Mouse (Mus musculus) adipocyte (in vitro differentiated cells): ENCODE data around the gene Fam71e2.
"Not testable (repeated sequence)": the region's sequence is repeated elsewhere in the genome, so short reads cannot be mapped to it uniquely, and the experiment has no call there.

Source experiments
- DNase-seq: peaks from one replicate; pipeline ENCODE4 v3.0.0-alpha.2; 2016; ENCODE audit warnings: low spot score

Fam71e2 gene

DNA sequence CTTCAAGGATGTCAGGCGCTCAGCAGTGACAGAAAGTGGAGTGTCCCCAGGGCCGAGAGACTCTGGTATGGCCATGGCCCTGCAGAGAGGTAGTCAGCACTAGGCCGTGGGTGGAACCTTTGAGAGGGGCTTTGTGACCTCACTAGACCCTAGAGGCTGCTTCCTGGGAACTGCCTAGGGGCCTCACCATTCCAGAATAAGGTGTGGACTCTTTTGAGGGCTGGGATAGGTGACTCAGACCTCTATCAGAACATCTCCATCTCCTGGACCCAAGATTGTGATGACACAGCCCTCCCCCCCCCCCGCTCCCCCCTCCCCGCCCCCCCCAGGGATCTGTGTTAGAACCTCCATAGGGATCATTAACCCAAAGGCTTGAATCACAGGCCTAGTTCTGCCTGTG is at the start of gene Fam71e2:
Gene Fam71e2, minus strand, starts transcription at position 101 of the 400 bp plus-strand sequence.
- no peak for DNase-seq

DNA sequence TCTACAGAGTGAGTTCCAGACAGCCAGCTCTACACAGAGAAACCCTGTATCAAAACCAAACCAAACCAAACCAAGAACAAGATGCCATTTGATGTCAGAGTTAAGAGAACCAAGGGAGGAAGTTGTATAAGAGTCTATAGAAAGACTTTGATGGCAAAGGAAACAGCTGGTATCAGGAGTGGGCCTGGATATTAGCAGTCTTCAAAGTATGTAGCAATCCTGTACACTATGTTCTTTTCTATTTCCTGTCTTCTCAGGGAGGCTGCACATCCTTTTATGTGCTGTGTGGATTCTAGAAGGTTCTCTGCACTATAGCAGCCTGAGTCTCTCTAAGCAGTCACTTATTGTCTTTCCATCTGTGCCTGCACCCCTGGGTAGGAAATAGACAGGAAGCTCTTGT is 45.5 kb upstream of the Fam71e2 start:
- no peak for DNase-seq

DNA sequence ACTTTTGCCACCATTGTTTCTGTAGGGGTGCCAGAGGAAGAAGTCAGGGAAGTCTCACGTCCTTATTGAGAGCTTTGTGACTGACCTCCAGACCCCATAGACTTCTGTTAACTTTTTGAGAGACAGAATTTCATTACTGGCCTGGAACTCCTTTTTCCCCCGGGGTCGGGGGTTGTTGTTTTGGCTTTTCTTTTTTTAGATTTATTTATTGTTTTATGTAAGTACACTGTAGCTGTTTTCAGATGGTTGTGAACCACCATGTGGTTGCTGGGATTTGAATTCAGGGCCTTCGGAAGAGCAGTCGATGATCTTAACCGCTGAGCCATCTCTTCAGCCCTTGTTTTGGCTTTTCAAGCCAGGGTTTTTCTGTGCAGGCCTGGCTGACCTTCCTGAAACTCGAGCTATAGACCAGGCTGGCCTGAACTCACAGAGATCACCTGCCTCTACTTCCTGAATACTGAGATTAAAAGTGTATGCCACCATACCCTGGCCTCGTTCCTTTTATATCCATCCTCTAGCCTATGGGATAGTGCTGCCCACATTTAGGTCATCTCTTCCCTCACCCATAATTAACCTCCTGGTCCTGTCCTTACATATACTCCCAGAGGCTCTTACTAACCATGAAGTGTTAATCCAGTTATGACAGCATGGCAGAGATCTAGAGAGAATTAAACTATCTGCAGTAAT is 42.1 kb upstream of the Fam71e2 start:
- peak; percentile 22 for DNase-seq

DNA sequence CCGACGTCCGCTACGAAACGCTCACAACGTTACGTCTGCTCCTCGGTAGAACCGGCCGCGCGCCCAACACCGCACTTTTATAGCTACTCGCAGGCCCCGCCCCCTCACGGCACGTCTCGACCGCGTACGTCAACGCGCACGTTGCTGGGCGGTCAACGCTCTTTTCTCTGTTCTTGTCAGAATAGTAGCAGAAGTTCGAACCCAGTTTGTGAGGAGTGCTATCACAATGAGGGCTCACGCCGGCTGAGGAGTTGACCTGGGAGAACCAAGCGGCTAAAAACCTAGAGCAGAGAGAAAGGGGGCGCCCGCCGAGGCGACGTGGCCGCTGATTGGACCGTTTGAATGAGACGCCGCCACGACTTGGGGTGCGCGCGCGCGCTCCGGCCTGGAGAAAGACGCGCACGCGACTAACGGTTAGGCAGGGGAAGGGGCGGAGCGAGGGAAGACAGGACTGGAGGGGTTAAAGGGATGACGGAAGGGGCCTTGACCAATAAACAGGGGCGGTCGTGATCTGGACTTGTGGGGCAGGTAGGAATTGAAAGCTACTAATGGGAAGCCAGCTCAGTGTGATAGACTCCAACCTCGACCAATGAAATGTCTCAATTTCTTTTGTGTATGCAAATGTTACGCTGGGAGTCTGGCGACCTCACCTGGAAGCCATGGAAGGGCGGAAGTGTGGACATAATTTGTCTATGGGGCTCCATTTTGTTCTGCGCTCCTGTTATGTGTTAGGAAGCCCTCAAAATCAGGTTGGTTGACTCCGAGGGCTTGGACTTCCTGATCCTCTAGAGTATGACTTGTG is 41.4 kb upstream of the Fam71e2 start, which contains the start of gene Ube2s:
Gene Ube2s, minus strand, starts transcription at position 288 of the 802 bp plus-strand sequence.
- peak; percentile 99 for DNase-seq

DNA sequence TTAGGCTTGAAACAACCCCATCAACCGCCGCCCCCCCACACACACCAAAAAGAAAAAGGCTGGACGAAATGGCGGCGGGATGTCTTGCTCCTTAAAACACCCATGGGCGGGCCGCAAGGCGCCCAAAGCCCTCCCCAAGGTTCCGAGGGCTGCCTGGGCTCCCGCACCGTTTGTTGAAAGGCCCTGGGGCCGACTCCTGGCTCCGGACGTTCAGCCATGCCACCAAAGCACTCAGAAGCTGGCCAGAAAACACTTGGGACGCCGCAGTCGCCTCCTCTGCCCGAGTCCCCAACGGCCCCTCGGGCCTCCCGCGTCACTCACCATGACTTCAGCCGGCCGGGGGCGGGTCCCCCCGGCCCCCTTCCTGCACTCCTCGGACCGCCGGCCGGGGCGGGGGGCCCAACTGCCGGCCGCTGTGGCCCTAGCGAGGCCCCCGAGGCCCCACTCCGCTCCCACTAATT is 40.8 kb upstream of the Fam71e2 start:
- peak; percentile 40 for DNase-seq

DNA sequence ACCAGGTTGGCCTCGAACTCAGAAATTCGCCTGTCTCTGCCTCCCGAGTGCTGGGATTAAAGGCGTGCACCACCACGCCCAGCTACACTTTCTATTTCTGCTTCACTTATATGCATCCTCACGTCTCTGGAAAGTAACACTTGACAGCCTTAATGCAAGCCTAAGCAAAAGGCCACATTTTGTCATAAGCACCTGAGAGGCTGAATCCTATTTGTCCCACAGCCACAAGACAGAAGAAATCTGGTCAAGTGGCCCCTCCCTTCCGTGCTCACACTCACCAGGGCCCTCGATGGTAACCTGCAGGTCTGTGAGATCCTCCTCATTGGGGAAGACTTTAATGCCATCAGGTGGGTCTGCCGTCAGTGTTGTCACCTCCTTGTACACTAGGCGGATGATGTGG is 40.0 kb upstream of the Fam71e2 start:
- not testable (repeated sequence) for DNase-seq

DNA sequence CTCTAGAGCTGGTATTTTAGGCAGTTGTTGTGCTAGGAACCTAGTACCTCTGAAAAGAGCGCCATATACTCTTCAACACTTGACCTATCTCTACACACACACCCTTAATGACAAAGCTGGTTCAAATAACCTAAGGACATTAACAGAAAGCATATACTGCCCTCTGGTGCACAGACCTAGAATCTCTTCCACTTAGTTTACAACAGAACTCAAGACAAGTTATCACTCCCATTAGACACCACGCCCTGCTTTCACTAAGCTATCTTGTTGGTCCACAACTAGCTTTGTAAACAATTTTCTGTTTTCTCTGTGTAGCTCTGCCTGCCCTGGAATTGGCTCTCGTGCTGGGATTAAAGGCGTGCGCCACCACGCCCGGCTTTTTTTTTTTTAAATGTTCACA is 35.6 kb upstream of the Fam71e2 start:
- DNase-seq, result peak; percentile 57

DNA sequence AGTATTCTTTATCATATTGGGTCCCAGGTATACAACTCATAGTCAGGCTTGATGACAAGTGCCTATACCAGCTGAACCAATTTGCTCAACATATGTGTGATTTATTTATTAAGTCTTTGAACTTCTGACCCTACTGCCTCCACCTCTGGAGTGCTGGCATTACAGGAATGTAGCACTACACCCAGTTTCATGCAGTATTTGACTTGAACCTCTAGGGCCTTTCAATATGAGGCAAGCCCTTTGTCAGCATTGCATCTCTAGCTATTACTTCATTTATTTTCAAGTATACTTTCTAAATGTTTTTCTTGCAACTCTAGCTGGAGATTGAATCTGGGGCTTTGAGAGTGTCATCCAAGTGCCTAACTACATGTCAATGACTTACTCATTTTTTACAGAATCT is 31.1 kb upstream of the Fam71e2 start:
- no peak for DNase-seq

DNA sequence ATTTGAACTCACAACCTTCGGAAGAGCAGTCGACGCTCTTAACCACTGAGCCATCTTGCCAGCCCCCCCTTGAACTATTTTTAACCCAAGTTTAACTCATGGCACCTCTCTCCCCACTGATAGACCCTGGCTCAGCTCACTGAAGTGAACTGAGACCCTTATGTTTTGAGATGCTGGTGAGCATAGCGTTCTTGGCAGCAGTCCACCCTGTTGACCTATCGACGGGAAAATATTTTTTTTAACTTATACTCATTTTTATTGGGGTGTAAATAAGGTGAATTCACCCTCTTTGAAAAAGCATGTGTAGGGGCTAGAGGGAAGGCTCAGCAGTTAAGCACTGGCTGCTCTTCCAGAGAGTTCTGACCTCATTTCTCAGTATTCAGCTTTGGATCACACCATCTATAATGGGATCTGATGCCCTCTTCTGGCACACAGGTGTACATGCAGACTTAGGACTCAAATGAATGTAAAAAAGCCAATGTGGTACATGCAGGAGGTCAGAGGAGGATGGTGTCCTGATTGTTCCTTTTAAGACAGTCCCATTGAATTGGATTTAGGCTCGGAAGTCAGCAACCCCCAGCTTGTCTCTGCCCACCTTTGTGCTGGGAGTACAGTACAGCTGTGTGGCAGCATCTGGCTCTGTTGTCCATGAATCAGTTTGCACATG is 24.8 kb upstream of the Fam71e2 start:
- peak; percentile 57 for DNase-seq

DNA sequence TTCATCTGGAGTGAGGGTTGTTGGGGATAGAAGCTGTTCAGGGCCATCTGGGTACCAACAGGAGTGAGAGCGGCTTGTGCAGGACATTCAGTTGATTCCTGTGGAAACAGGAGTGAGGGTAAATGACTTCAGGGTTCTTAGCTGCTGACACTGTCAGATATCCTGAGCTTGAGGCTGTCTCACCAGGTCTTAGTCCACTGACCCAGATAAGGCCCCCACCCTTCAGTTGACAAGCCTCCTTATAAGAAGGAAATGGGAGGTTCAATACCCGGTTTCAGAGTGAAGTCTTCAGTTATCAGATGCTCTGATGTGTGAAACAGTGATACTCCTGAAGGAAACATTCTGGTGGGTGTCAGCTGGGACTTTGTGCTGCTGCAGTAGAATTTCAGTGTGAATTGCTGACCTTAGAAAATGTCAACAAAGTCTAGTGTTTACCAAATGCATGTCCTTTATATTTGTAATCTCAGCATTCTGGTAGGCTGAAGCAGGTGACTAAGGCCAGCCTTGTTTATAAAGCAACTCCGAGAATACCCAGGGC is 23.6 kb upstream of the Fam71e2 start:
- DNase-seq, result no peak

DNA sequence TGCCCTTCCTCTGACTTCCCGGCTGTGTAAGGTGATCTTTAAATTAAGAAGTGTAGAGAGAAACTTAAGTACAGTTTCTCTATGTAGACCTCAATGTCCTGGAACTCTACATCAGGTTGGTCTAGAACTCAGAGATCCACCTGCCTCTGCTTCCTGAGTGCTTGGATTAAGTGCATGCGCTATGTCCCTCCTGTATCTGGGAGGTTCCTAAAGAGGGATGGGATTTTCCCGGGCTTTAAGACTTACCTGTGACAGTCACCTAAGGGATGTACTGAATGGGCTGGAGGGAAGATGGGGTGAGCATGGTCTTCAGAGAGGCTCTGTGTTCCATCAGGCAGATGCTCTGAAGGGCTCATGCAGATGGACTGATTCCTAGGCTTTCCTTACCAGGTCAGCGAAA is 22.6 kb upstream of the Fam71e2 start:
- no peak for DNase-seq

DNA sequence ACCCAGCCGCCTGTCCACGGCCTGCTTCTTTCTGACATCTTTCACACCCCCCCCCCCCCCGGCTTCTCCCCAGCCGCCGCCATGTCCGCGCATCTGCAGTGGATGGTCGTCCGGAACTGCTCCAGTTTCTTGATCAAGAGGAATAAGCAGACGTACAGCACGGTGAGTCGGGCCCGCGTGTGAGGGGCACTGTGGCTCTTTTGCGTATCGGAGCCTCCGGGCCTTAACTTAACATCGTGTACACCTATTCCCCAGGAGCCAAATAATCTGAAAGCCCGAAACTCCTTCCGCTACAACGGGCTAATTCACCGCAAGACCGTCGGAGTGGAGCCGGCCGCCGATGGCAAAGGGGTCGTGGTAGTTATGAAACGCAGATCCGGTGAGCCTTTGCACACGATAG is 22.1 kb upstream of the Fam71e2 start:
- not testable (repeated sequence) for DNase-seq

DNA sequence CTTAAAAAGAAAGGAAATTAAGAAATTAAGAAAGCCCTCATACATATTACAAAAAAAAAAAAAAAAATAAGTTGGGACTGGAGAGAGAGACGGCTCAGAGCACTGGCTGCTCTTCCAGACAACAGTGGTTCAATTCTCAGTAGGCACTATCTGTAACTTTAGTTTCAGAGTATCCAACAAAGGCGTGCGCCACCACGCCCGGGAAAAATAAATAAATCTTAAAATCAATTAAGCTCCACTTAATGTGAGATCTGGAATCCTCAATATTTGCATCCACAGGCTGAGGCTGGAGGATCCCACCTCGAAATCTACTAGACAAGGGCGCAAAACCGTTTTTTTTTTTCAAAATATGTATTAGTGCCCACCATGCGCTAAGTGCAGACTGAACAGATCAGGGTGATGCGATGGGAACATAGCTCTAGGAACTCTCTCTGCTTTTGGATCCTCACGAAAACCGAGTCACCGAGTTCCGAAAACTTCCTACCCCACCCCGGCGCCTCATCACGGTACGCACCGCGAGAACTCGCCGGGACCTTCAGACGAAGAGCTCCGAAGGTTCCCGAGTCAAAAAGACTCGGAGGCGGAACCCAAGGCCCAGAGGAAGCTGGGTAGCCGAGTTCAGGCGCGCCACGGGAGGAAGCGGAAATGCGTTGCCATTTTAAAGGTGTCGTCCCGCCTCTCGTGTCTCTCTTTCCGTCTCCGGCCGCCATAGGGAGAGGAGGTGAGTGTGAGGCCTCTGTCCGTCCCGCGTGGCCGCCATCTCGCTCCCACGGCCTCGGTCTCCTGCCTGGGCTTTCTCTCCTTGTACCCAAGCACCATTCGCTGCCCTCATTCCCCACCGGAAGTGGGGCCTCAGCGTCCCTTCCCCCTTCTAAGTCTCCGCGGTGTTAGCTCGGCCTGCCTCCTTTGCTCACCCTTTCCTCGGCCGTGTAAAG is 21.4 kb upstream of the Fam71e2 start, which contains the start of gene Rpl28:
Gene Rpl28, plus strand, starts transcription at position 597 of the 935 bp plus-strand sequence.
- DNase-seq, result peak; percentile 95

DNA sequence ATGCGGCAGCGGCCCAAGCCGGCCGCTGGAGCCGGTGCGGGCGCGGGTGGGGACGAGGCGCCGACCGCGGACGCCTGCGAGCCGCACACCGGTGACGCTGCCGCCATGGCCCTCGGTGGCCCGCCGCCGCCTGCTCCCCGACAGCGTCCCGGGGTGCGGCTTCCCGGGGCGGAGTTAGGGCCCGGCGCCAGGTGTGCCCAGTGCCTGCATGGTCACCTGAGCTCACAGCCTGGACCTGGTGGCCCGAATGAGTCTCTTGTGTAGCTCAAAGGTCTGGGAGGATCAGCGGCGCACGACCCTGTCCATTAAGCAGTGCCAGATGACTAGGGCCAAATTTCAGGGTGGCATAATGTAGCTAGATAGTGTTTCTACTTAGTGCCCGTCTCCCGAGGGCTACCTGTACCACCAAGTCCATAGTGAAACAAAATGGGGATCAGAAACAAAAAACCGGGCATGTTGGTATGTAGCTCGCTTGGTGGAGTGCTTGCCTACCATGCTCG is 18.4 kb upstream of the Fam71e2 start, which contains the start of gene Tmem238:
Gene Tmem238, minus strand, starts transcription at position 221 of the 500 bp plus-strand sequence.
- no peak for DNase-seq

DNA sequence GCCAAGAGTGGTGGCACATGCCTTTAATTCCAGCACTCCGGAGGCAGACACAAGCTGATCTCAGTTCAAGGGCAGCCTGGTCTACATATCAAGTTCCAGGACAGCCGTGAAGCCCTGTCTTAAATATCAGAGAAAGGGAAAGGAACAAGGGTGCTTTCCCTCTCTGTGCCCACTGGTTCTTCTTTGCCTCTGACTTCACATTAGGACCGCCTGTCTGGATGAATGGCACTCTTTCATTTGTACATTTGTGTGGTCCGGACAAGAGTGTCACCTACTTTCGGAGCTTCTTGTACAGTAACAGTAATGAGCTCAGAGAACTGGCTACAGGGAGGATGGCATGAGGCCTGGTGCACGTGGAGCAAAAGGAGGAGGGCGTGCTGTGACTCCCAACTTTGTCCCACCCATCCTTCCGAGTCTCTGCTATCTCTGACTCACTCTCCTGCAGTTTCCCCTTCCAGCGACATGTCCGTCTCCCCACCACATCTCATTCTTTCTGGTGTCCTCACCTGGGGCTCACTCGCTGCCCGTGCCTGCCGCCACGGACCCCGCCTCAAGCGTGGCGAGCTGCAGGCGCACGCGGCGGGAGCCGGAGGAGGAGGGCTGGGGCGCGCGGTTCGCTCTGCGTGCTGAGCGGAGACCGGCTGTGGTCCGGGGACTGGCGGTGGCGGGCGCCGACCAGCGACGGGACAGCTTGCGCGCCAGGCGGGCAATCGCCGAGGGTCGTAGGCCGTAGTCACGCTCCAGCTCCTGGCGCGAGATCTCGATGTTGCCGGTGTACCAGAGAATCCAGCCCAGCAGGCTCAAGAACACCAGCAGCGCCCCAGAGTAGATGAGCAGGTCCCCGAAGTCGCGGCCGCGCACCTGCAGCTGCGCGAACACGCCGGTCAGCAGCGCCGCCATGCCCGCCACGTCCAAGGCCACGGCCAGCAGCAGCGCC is 17.7 kb upstream of the Fam71e2 start:
- no peak for DNase-seq

DNA sequence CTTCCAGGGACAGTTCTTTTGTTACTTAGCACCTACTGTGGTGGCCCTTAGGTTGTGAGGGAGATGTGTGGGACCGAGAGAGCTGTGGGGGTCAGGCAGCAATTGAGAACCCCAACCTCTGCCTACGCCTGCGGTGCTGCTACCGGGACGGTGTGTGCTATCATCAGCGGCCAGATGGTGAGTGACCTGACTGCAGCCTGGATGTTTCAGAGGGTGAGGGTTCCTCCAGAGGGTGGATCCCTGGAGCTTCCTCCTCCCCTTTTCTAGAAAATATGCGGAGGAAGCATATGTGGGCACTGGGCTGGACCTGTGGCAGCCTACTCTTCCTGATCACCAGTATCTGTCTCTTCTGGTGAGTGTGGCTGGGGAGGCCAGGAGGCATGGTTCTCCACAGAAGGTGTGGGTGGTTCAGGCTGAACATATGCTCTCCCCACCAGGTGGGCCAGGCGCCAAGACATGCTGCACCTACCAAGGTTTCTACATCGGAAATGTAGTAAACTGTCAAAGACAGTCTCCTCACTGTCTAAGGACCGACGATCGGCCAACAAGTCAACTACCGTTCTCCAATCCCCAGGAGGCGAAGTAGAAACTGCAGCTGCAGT is 12.7 kb upstream of the Fam71e2 start:
- DNase-seq, result no peak

DNA sequence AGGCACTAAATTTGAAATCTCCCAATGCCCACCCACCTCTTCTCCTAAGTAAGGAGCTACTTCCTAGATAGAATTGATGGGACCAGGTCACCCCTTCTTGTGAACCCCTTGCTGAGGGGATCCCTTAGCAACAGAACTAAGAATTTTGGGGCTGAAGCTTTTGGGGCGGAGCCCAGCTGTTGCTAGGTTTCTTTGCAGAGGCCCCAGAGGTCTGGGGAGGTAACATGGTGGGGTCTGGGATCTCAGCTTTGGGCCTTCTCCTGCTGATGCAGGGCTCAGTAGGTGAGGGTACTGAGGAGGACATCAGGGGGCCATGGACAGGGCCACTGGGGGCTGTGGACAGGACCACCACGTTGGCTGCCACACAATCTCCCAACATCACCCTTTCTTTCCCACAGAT is 11.7 kb upstream of the Fam71e2 start, which contains the start of the genes Il11 and Tmem190:
Gene Il11, minus strand, starts transcription at position 101 of the 400 bp plus-strand sequence.
Gene Tmem190, plus strand, starts transcription at position 179 of the 400 bp plus-strand sequence.
- no peak for DNase-seq

DNA sequence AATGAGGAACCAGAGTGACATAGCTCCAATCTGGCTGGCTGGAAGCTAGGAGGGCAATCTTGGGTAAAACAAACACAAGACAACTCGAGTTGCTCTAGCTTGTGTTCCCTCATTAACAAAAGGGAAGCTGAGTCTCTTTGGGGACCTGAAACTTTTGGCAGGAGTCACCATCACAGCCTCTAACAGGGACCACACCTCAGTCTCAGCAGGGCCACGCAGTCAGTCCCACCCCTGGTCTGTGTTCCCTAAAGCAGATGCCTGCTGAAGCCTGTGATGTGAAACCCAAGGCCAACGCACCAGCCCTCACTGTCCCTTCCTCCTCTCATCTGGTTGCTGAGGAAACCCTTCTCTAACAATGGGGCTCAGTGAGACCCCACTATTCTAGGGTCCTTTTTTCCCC is 11.0 kb upstream of the Fam71e2 start:
- DNase-seq, result no peak

DNA sequence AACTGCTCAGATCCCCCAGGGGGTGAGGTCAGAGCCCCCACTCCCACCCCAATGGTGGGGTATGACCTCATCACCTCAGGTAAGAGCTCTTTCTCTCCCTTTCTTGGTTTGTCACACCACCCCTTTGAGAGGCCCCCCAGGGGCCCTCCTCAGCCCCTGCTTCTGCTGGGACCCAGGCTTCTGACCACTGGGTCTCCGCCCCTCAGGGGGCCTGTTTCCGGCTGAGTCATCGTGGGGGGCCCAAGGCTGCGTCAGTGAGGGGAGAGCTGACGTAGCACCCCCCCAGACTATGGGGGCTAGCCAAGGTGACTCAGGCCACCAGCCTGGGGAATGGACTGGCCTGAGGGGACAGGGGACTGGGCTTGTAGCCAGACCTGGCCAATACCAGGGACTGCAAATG is 8.8 kb upstream of the Fam71e2 start:
- no peak for DNase-seq
